Mouse (Mus musculus) intestine, embryonic 16.5 days (tissue): ENCODE measurements around the gene Prkn. TPM values are rescaled to one million over a fixed set of nuclear protein-coding genes. Genes with fewer than 3 reads are reported as not detected.

ENCODE experiments used
- ATAC-seq: fragments of 200-750 bp; cut with Nextera tagmentation; 2 replicates; pipeline ENCODE4 v1.8.0; 2017; ENCODE audit warnings: moderate TSS enrichment, moderate library complexity
- H3K27ac ChIP-seq: fragments of 300-500 bp; sonication (generic); 2 replicates; pipeline ENCODE4 v1.5.1; 2014; ENCODE audit warnings: mild to moderate bottlenecking, low read length
- H3K27me3 ChIP-seq: fragments of 300-500 bp; sonication (generic); replicated peaks from 2 replicates; pipeline ENCODE4 v1.6.1; 2014; ENCODE audit warnings: low read length, control low read depth, mixed read lengths; ENCODE audit not compliant: control insufficient read depth, insufficient read depth
- H3K36me3 ChIP-seq: fragments of 300-500 bp; sonication (generic); 2 replicates; pipeline ENCODE4 v1.6.1; 2014; ENCODE audit warnings: low read length, control low read depth; ENCODE audit not compliant: control insufficient read depth, insufficient read depth
- H3K4me1 ChIP-seq: fragments of 300-500 bp; sonication (generic); 2 replicates; pipeline ENCODE4 v1.6.1; 2014; ENCODE audit warnings: low read length, control low read depth, mixed read lengths; ENCODE audit not compliant: control insufficient read depth, insufficient read depth
- H3K4me2 ChIP-seq: fragments of 300-500 bp; sonication (generic); 2 replicates; pipeline ENCODE4 v1.6.1; 2014; ENCODE audit warnings: low read depth, low read length, control low read depth
- H3K4me3 ChIP-seq: fragments of 300-500 bp; sonication (generic); 2 replicates; pipeline ENCODE4 v1.5.1; 2014; ENCODE audit warnings: mild to moderate bottlenecking, low read length
- H3K9ac ChIP-seq: fragments of 300-500 bp; sonication (generic); 2 replicates; pipeline ENCODE4 v1.6.1; 2014; ENCODE audit warnings: low read depth, low read length
- H3K9me3 ChIP-seq: fragments of 300-500 bp; sonication (generic); 2 replicates; pipeline ENCODE4 v1.6.1; 2016; ENCODE audit warnings: low read length, control low read depth; ENCODE audit not compliant: control insufficient read depth
- WGBS: fragments of 180-500 bp; shearing (Covaris S2); extraction: QIAGEN DNeasy Blood & Tissue Kit; methylation state at CpG from one replicate; pipeline ENCODE4 v1.1.7; 2014; 5-methylcytosine and 5-hydroxymethylcytosine counted together
- polyA plus RNA-seq: library from polyadenylated mRNA; unstranded; fragments of >200 nt; fragmentation: Nextera tagmentation; extraction: Ambion mirVana; gene quantifications from 2 replicates; pipeline ENCODE4 v1.2.1, GENCODE M21; 2015

Gene Prkn
- polyA plus RNA-seq, 1 experiment from 2014 or later = 1.3 TPM

DNA sequence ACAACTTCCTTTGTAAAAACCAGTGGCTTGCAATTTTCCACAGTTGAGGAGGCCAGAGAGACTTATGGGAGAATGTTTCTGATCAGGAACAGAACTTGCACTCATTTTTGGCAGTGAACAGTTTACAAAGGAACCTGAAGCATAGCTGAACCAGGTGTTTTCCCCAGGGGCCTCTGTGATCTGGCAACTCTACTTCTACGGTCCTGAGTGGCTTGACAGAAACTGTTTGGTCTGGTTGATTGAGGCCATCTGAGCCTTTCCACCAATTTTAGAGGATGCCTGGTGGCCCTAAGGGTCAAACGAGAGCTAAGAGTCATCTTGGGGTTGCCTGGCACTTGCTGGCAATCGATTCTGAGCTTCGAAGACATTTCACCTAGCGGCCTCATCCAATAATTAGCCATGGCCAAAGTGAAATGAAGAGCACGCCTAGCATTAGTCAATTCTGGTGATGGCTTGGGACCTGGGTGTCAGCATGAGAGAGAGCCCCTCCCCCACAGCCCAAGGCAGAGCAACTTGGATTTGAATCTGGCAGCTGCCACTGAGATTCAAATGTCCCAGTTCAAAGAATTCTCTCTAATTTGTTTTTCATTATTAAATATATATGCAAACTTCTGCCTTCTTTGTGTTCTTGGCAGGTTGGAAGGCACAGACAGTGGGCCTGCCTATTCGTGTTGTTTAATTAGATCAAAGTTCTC, 479.6 kb downstream of the Prkn start:
- ATAC-seq = no peak
- H3K27me3 ChIP-seq = no peaks in the 10 kb centered on the region
- no peak overlapping the region for H3K27ac ChIP-seq
- WGBS = 66% methylated on average over 7 of the region's 7 CpGs
- no peaks in the 10 kb centered on the region for H3K36me3 ChIP-seq
- no peaks in the 10 kb centered on the region for H3K9me3 ChIP-seq
- H3K4me1 ChIP-seq = no peaks in the 10 kb centered on the region
- H3K4me2 ChIP-seq = no peak overlapping the region
- no peak overlapping the region for H3K9ac ChIP-seq
- H3K4me3 ChIP-seq = no peak overlapping the region

DNA sequence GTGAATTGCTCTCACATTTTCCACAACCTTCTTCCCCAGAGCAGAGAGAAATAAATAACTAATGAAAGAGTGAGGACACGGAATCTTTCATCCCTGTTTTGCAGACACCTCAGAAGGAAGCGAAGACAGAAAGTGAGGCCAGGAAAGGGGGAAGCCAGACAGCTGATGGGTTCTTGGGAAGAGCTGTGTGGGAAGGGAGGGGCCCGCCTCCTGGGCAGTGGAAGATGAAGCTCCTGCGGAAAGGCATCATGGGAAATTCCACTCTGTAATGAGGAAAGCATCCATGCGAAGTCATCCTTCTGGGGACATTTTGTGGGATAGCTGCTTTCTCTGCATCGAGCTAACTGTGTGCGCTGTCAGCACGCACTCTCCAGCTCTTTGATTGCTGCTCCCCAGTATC, 491.9 kb downstream of the Prkn start:
- Histone ChIP-seq H3K4me3 (no peak overlapping the region), H3K9me3 (no peaks in the 10 kb centered on the region), H3K9ac (no peak overlapping the region), H3K27ac (no peak overlapping the region), H3K36me3 (no peaks in the 10 kb centered on the region), H3K27me3 (no peaks in the 10 kb centered on the region), H3K4me1 (no peaks in the 10 kb centered on the region), H3K4me2 (no peak overlapping the region)
- WGBS = 63% methylated on average over 8 of the region's 8 CpGs
- no peak for ATAC-seq

DNA sequence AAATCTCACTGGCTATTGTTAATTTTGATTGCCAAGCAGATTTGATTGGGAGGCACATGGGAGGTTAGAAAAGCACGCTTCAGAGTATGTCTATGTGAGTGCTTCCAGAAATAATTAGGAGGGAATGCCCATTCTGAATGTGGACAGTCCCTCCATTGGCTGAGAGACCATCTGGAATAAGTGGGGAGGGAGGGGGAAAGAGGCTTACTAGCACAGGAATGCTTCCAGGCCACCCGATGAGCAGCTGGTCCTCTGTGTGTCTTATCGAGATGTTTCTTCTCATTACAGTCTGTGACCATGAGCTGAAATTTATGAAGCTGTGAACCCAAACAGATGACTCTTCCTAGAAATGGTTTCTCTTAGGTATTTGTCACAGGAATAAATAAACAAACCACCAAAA, 493.6 kb downstream of the Prkn start:
- no peak overlapping the region for H3K27ac ChIP-seq
- no peaks in the 10 kb centered on the region for H3K9me3 ChIP-seq
- H3K36me3 ChIP-seq = no peaks in the 10 kb centered on the region
- H3K9ac ChIP-seq = no peak overlapping the region
- no peak overlapping the region for H3K4me2 ChIP-seq
- WGBS = 76% methylated on average over 3 of the region's 3 CpGs
- no peaks in the 10 kb centered on the region for H3K27me3 ChIP-seq
- no peaks in the 10 kb centered on the region for H3K4me1 ChIP-seq
- no peak overlapping the region for H3K4me3 ChIP-seq
- no peak for ATAC-seq

DNA sequence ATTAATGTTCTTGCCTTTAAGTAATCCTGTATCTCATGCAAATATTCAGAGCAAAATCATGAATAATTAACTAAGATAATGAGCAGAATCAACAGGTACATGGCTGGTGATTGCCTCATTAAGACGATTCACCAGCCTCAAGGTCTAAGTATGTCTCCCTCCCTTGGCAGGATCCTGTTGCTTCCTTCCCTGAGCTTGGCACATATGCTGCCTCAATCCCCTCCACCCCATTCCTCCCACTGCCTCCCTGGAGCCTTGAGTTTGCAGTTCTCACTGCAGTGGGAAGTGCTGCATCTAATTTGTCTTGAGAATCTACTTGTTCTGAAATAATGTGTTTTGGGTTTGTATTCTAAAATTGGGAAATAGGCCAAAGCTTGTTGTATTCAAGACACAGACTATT, 496.0 kb downstream of the Prkn start:
- H3K4me3 ChIP-seq = no peak overlapping the region
- H3K9me3 ChIP-seq = no peaks in the 10 kb centered on the region
- H3K4me1 ChIP-seq = no peaks in the 10 kb centered on the region
- no peak overlapping the region for H3K27ac ChIP-seq
- no peak for ATAC-seq
- WGBS = 43% methylated on average over 1 of the region's 1 CpGs
- no peaks in the 10 kb centered on the region for H3K27me3 ChIP-seq
- no peaks in the 10 kb centered on the region for H3K36me3 ChIP-seq
- no peak overlapping the region for H3K9ac ChIP-seq
- no peak overlapping the region for H3K4me2 ChIP-seq

DNA sequence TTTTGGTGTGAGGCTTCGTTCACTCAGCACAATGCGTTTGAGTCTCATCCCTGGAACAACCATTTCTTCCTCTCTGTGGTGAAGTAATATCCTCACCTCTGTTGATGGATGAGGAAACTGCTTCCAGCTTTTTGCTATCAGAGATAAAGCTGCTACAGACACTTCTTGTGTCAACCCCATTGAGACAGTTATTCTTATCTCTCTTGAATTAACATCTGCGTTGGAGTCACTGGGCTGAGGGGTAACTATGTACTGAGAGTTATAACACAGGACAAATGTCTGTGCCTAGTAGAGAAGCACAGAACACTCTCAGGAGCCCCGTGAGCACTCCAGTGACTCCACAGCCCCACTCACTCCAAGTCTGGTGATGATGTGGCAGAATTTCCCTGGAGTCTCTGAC, 500.2 kb downstream of the Prkn start:
- Histone ChIP-seq H3K27me3 (no peaks in the 10 kb centered on the region), H3K4me2 (no peak overlapping the region), H3K27ac (no peak overlapping the region), H3K4me3 (no peak overlapping the region), H3K9me3 (no peaks in the 10 kb centered on the region), H3K9ac (no peak overlapping the region), H3K36me3 (no peaks in the 10 kb centered on the region), H3K4me1 (no peaks in the 10 kb centered on the region)
- 68% methylated on average over 4 of the region's 4 CpGs for WGBS
- no peak for ATAC-seq

DNA sequence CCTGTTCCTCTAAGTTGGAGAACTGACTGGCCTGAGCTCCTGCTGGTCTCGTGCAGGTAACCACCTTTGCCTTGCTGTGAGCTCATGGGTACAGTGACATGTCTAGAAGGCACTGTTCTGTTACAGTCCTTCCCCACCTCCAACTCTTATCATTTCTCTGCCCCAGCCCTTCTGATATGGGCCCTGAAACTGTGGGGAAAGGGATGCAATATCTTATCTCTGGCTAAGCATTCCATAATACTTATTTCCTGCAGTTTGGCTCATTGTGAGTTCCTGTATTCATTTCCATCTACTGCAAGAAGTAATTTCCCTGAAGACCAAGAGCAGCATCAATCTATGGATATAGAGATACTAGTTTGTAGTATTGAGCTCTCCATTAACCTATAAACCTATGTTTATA, 506.1 kb downstream of the Prkn start:
- no peaks in the 10 kb centered on the region for H3K4me1 ChIP-seq
- H3K9ac ChIP-seq = no peak overlapping the region
- 76% methylated on average over 1 of the region's 1 CpGs for WGBS
- no peaks in the 10 kb centered on the region for H3K27me3 ChIP-seq
- H3K27ac ChIP-seq = no peak overlapping the region
- no peak overlapping the region for H3K4me2 ChIP-seq
- ATAC-seq = no peak
- no peak overlapping the region for H3K4me3 ChIP-seq
- no peaks in the 10 kb centered on the region for H3K9me3 ChIP-seq
- no peaks in the 10 kb centered on the region for H3K36me3 ChIP-seq

DNA sequence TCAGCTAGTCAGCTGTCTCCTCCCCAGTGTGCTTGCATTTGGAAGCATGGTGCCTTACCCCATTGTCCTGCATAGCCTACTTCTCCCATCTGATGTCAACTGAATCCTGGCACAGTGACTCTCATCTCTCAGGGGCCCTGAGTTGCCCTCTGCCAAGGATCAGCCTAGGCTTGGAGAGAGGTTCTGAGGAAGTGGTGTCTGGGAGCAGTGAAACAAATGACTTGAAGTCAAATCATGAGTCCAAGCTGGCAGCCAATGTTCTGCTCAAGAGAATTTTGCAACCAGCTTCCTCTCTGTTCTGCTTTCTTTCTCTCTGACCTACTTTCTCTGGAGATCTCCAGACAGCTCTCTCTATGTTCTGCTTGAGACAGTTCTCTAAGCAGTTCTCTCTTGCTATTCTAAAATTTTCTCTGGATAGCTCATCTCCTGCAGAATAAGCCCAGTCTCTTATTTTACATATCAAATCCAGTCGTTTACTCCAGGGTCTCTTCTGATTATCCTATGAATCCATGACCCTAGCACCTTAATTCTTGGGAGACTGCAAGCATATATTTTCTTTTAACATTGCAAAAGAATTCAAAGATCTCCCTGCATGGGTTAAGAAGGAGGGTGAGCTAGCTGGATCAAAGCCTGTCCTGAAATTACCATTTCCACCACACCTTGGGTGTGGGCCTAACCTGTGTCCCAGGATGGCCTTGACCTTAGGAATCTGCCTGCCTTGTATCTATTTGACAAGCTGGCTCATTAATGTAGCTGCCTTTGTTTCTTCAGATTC, 512.8 kb downstream of the Prkn start:
- 41% methylated on average over 1 of the region's 1 CpGs for whole genome bisulfite sequencing
- Histone ChIP-seq H3K27me3 (no peaks in the 10 kb centered on the region), H3K4me3 (no peak overlapping the region), H3K9ac (no peak overlapping the region), H3K27ac (no peak overlapping the region), H3K4me2 (no peak overlapping the region), H3K36me3 (no peaks in the 10 kb centered on the region), H3K9me3 (no peaks in the 10 kb centered on the region), H3K4me1 (no peaks in the 10 kb centered on the region)
- no peak for ATAC-seq

DNA sequence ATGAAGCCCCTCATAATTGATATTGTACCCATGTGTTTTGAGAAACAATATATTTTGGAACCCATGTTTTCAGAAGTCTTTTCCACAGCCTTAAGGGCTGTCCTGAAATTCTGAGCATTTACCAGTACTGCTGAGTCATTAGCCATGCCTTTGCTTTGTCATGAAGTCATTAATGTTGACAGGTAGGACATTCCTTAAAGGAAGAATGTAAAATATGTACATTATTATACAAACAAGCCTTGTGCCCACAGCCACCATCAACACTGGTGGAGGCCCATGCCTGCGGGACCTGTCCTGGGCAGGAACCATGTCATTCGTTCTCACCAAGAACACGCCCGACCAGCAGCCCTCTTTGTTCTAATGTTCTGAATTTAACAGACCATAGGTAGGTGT, 513.4 kb downstream of the Prkn start:
- Histone ChIP-seq H3K4me1 (no peaks in the 10 kb centered on the region), H3K9ac (no peak overlapping the region), H3K27me3 (no peaks in the 10 kb centered on the region), H3K27ac (no peak overlapping the region), H3K9me3 (no peaks in the 10 kb centered on the region), H3K36me3 (no peaks in the 10 kb centered on the region), H3K4me2 (no peak overlapping the region), H3K4me3 (no peak overlapping the region)
- ATAC-seq = no peak
- WGBS = 71% methylated on average over 4 of the region's 4 CpGs

DNA sequence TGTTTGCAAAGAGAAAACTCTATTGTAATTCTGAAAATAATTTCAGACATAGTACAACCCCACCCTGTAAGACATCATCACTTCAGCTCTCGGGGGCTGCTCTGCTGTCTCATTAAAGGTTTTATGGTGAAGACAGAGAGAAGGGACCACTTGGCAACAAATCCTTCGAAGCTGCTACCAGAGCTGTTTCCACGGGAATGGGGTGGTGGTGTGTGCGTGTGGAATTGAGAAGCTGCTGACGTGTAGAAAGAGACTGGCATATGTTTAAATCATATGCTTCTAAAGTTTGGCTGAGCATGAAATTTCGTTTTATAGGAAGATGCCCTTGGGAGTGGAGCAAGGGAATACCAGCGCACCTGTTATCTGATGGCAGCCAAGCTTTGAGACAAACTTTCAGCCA, 514.2 kb downstream of the Prkn start:
- Histone ChIP-seq H3K4me1 (no peaks in the 10 kb centered on the region), H3K9ac (no peak overlapping the region), H3K36me3 (no peaks in the 10 kb centered on the region), H3K4me3 (no peak overlapping the region), H3K27me3 (no peaks in the 10 kb centered on the region), H3K9me3 (no peaks in the 10 kb centered on the region), H3K27ac (no peak overlapping the region), H3K4me2 (no peak overlapping the region)
- WGBS = 77% methylated on average over 7 of the region's 7 CpGs
- no peak for ATAC-seq
